Mouse (Mus musculus): Measurements from ENCODE around the gene Sept4.

The Sept4 gene

DNA sequence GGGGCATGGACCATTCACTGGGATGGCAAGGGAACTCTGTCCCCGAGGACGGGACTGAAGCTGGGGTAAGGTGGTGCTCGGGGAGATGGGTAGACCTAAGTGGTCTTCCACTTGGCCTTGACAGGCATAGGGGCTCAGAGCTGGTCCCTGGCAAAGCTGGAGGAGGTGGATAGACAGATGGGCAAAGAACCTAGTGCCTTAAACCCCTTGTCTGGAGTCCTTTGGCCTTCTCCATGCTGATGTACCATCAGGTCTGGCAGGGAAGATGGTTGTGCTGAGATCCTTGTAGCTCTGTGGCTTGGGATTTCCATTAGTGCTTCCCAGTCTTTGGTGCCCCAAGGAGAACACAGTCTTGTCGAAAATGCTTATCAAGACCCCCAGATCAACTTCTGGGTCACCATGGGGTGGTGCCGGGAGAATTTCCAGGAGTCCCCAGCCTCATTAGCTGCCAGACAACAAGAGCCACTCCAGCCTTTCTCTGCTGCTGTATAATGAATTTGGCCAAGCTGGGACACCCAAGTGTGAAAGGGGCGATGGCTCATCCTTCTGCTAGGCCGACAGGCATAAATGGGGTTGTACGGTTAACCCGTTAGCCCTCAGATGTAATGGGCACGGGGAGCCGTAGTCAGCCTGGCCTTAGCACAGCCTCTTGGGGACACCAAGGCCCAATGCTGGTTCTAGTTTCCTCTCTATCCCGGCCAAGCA lies 12.6 kb downstream of the Sept4 start:
- Histone ChIP-seq H3K4me3 (replicated peaks; ENCODE audit: low read length) (no peak overlapping the region), H3K4me1 (replicated peaks; ENCODE audit: low read depth, low read length) (peaks cover 46% of the 10 kb centered on the region), H3K36me3 (ENCODE audit: insufficient read depth, low read length) (no peaks in the 10 kb centered on the region), H3K27me3 (ENCODE audit: insufficient read depth, low read length) (peaks cover 75% of the 10 kb centered on the region), H3K9me3 (ENCODE audit: low read length) (no peaks in the 10 kb centered on the region)
- no peak for TF ChIP-seq NANOG (IDR thresholded peaks at IDR 0.05; ENCODE audit: borderline replicate concordance, low read length)
- no peak for TF ChIP-seq CTCF (conservative IDR thresholded peaks at IDR 0.05; ENCODE audit: low read length)
- no peak for TF ChIP-seq POU5F1 (IDR thresholded peaks at IDR 0.05; ENCODE audit: borderline replicate concordance, low read length)

DNA sequence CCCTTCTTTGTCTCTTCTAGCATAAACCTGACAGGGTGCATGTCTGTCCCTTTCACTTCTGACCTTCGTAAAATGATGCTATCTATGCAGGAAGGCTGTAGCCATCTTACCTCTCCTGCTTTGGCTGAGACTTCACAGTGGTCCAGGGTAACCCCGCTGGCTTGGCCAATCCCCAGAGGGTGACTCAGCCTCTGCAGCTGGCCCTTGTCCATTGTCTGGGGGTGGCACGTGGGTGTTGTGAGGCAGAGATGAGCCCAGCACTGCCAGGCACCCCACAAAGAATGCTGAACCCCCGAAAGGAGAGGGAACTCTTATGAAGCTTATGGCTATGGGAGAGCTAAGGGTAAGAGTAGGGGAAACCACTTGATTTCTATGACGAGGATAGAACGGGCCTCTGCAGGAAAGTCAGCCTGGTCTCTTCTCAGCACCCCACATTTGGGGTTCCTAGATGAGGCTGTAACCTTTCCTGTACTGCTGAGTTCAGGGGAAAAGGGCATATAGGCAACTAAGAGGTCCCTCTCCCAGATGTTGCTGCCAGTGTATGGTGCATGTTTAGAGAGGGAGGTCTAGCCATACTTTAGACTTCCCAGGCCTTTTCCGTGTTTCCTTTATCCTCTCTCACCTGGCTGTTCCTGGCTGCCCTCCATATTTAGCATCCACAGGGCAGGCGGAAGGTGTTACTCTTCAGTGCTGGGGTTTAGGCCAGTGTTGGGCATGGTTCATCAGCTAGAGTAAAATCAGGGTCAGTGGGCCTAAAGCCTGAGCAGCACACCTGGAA lies 13.4 kb downstream of the Sept4 start:
- no peaks in the 10 kb centered on the region for H3K36me3 ChIP-seq (ENCODE audit: insufficient read depth, low read length)
- TF ChIP-seq NANOG (IDR thresholded peaks at IDR 0.05; ENCODE audit: borderline replicate concordance, low read length), result no peak
- TF ChIP-seq CTCF (conservative IDR thresholded peaks at IDR 0.05; ENCODE audit: low read length), result no peak
- TF ChIP-seq POU5F1 (IDR thresholded peaks at IDR 0.05; ENCODE audit: borderline replicate concordance, low read length), result no peak
- H3K9me3 ChIP-seq (ENCODE audit: low read length), result no peaks in the 10 kb centered on the region
- H3K27me3 ChIP-seq (ENCODE audit: insufficient read depth, low read length), result peaks cover 67% of the 10 kb centered on the region
- no peak overlapping the region for H3K4me3 ChIP-seq (replicated peaks; ENCODE audit: low read length)
- peaks cover 38% of the 10 kb centered on the region for H3K4me1 ChIP-seq (replicated peaks; ENCODE audit: low read depth, low read length)

DNA sequence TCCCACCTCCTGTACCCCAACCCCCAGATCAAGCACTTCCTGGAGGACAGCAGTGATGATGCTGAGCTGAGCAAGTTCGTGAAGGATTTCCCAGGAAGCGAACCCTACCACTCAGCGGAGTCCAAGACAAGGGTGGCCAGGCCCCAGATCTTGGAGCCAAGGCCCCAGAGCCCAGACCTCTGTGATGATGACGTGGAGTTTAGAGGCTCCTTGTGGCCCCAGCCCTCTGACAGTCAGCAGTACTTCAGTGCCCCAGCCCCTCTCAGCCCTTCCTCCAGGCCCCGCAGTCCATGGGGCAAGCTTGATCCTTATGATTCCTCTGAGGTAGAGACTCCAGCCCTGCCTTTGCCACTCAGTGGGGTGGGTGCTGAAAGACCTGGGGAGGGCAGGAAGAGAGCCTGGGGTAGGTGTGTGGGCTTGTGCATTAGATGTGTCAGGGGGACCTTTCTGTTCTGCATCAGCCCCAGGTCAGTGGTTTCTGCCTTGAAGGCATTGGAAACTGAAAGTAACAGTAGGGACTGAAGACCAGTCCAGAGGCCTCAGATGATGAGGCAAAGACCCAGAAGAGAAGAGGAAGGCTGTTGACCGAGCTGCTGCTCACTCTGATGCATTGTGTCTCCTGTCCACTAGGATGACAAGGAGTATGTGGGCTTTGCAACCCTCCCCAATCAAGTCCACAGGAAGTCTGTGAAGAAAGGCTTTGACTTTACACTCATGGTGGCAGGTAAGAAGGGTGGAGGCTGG lies 14.8 kb downstream of the Sept4 start:
- Histone ChIP-seq H3K4me1 (replicated peaks; ENCODE audit: low read depth, low read length) (peaks cover 32% of the 10 kb centered on the region), H3K4me3 (replicated peaks; ENCODE audit: low read length) (no peak overlapping the region), H3K27me3 (ENCODE audit: insufficient read depth, low read length) (peaks cover 54% of the 10 kb centered on the region), H3K9me3 (ENCODE audit: low read length) (no peaks in the 10 kb centered on the region), H3K36me3 (ENCODE audit: insufficient read depth, low read length) (no peaks in the 10 kb centered on the region)
- TF ChIP-seq NANOG (IDR thresholded peaks at IDR 0.05; ENCODE audit: borderline replicate concordance, low read length) (no peak), POU5F1 (IDR thresholded peaks at IDR 0.05; ENCODE audit: borderline replicate concordance, low read length) (no peak)

DNA sequence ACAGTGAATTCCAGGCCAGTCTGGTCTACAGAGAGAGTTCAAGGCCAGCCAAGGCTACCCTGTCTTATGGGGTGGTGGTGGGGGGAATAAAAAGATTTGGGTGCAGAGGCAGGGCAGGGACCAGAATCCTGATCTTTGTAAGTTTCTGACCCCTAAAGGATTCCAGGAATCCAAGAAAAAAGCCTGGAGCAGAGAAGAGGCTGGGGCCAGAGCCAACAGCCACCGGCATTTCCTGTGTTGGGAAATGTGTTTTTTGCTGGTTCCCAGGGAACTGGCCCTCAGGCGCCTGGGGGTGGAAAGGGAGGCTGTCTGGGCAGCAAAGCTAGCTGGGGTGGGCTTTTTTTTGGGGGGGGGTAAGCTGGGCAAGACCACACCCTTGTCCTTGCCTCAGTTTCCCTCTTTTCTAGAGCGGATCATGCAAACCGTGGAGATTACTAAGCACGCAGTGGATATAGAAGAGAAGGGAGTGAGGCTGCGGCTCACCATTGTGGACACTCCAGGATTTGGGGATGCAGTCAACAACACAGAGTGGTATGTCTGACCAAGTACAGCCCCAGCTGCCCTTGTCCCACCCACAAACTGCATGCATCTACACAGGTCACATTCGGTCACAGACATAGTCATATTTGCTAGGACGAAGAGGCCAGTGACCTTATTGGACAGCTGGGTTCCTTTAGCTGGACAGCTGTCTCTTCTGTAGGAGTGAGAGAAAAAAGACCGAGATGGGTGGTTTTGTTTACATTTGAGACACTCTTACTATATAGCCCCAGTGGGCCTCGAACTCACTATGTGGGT lies 16.2 kb downstream of the Sept4 start:
- Histone ChIP-seq H3K4me1 (replicated peaks; ENCODE audit: low read depth, low read length) (peaks cover 38% of the 10 kb centered on the region), H3K9me3 (ENCODE audit: low read length) (no peaks in the 10 kb centered on the region), H3K27me3 (ENCODE audit: insufficient read depth, low read length) (peaks cover 41% of the 10 kb centered on the region), H3K4me3 (replicated peaks; ENCODE audit: low read length) (no peak overlapping the region), H3K36me3 (ENCODE audit: insufficient read depth, low read length) (no peaks in the 10 kb centered on the region)
- TF ChIP-seq CTCF (conservative IDR thresholded peaks at IDR 0.05; ENCODE audit: low read length) (no peak), NANOG (IDR thresholded peaks at IDR 0.05; ENCODE audit: borderline replicate concordance, low read length) (no peak), POU5F1 (IDR thresholded peaks at IDR 0.05; ENCODE audit: borderline replicate concordance, low read length) (no peak)

DNA sequence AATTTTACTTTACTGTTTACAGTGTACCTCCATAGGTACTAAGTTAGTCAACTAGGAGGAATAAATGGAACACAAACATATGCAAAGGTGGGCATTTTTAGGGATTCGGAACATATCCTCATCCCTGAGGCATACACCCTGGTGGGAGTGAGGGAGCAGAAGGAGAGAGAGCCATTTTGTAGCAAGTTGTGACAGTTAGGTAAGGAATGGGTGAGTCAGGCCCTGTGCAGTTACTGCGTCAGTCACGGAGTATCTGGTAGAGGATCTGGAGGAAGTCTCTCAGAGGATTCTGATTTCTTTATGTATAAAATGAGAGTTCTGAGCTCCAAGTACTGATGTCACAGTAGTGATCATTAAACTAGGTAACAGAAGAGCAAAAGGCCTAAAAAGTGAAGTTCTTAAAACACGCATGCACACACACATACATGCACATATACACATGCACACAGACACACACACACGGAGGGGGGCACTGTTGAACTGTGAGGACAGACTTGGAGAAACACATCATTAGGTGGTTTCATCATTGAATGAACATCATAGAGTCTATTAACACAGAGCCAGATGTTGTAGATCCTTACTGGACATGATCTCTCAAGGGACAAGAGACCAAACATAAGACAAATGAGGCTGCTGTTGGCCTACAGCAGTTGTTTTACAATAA lies 18.6 kb downstream of the Sept4 start:
- H3K4me1 ChIP-seq (replicated peaks; ENCODE audit: low read depth, low read length), result peaks cover 36% of the 10 kb centered on the region
- H3K36me3 ChIP-seq (ENCODE audit: insufficient read depth, low read length), result no peaks in the 10 kb centered on the region
- no peak overlapping the region for H3K4me3 ChIP-seq (replicated peaks; ENCODE audit: low read length)
- peaks cover 16% of the 10 kb centered on the region for H3K27me3 ChIP-seq (ENCODE audit: insufficient read depth, low read length)
- H3K9me3 ChIP-seq (ENCODE audit: low read length), result no peaks in the 10 kb centered on the region
- no peak for TF ChIP-seq POU5F1 (IDR thresholded peaks at IDR 0.05; ENCODE audit: borderline replicate concordance, low read length)
- no peak for TF ChIP-seq NANOG (IDR thresholded peaks at IDR 0.05; ENCODE audit: borderline replicate concordance, low read length)
- TF ChIP-seq CTCF (conservative IDR thresholded peaks at IDR 0.05; ENCODE audit: low read length), result no peak

DNA sequence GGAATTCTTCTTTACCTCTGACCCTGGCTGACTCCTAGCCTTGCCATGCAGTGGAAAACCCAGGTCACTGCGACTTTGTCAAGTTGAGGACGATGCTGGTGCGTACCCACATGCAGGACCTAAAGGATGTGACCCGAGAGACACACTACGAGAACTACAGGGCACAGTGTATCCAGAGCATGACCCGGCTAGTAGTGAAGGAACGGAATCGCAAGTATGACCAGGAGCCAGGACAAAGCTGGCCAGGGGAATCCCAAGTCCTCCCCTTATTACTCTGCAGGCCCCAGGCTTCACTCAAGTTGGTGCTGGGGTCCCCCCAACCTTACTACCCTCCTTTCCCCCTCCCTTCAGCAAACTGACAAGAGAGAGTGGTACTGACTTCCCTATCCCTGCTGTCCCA lies 20.9 kb downstream of the Sept4 start:
- Histone ChIP-seq H3K4me1 (replicated peaks; ENCODE audit: low read depth, low read length) (peaks cover 52% of the 10 kb centered on the region), H3K36me3 (ENCODE audit: insufficient read depth, low read length) (peaks cover 10% of the 10 kb centered on the region), H3K27me3 (ENCODE audit: insufficient read depth, low read length) (0 out of 2 replicates have a peak, but pooled peaks cover 2% of the 10 kb centered on the region), H3K9me3 (ENCODE audit: low read length) (no peaks in the 10 kb centered on the region), H3K4me3 (replicated peaks; ENCODE audit: low read length) (no peak overlapping the region; the same call in 1 of the 2 replicates)
- TF ChIP-seq NANOG (IDR thresholded peaks at IDR 0.05; ENCODE audit: borderline replicate concordance, low read length) (no peak), CTCF (conservative IDR thresholded peaks at IDR 0.05; ENCODE audit: low read length) (no peak), POU5F1 (IDR thresholded peaks at IDR 0.05; ENCODE audit: borderline replicate concordance, low read length) (no peak)

DNA sequence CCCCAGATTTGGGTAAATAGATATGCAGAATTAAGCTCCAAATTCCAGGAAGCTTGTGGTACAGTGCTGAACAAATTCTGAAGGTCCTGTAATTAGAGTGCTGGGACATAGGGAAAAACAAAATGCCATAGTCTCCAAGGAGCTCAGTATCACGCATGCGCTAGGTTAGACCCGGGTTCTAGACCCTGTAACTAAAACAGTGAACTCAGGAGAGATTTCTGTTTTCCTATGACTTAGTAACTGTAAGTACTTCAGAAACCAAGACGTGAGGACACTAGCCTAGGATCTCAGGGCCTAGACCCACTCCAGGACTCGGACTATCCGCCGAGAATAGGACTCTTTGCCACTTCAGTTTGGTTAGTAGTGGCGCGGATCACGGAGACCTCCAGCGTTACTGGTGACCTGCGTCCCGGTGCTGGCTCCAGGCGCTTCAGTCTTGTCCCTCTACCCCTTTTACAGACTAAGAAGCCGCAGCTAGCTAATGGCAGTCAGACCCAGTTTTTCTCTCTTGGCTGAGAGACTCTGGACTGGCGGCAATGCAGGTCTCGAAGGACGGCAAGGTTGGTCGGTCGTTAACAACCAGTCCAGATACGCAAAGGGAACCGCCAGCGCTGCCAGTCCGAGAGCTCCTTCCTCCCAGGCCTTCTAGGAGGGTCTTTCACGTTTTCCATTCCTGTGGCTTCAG lies 22.3 kb downstream of the Sept4 start:
- no peak for TF ChIP-seq CTCF (conservative IDR thresholded peaks at IDR 0.05; ENCODE audit: low read length)
- TF ChIP-seq NANOG (IDR thresholded peaks at IDR 0.05; ENCODE audit: borderline replicate concordance, low read length), result no peak
- TF ChIP-seq POU5F1 (IDR thresholded peaks at IDR 0.05; ENCODE audit: borderline replicate concordance, low read length), result no peak
- no peaks in the 10 kb centered on the region for H3K9me3 ChIP-seq (ENCODE audit: low read length)
- peaks cover 61% of the 10 kb centered on the region for H3K4me1 ChIP-seq (replicated peaks; ENCODE audit: low read depth, low read length)
- peak overlapping the region; percentile 92 for H3K4me3 ChIP-seq (replicated peaks; ENCODE audit: low read length)
- no peaks in the 10 kb centered on the region for H3K27me3 ChIP-seq (ENCODE audit: insufficient read depth, low read length)
- H3K36me3 ChIP-seq (ENCODE audit: insufficient read depth, low read length), result peaks cover 12% of the 10 kb centered on the region
